Mouse (Mus musculus) bone marrow, adult 2 months (tissue): ENCODE results near the gene Vcam1.

Experiments
- CTCF ChIP-seq: fragments of 200-500 bp; IDR thresholded peaks from 2 replicates; pipeline ENCODE4 v1.5.1; 2011; ENCODE audit warnings: low read length, control low read depth; ENCODE audit not compliant: control insufficient read depth, insufficient read depth
- POLR2A ChIP-seq: fragments of 200-500 bp; IDR thresholded peaks from 2 replicates; pipeline ENCODE4 v1.6.1; 2011; ENCODE audit warnings: low read depth, mild to moderate bottlenecking, control low read depth, low read length, borderline replicate concordance; ENCODE audit not compliant: control insufficient read depth

GRCm38 (mm10) chr3:116141226-116141625, 11.7 kb upstream of the Vcam1 start:
- no peak for TF ChIP-seq CTCF
- TF ChIP-seq POLR2A: no peak
